Mouse (Mus musculus) Muller cell, postnatal 12 days (primary cell): Measurements from ENCODE around the gene Lrrtm1.

Source experiments
- DNase-seq: peaks from one replicate; pipeline ENCODE4 v3.0.0-alpha.2; 2015; ENCODE audit errors: inconsistent ontology term

The Lrrtm1 gene

DNA sequence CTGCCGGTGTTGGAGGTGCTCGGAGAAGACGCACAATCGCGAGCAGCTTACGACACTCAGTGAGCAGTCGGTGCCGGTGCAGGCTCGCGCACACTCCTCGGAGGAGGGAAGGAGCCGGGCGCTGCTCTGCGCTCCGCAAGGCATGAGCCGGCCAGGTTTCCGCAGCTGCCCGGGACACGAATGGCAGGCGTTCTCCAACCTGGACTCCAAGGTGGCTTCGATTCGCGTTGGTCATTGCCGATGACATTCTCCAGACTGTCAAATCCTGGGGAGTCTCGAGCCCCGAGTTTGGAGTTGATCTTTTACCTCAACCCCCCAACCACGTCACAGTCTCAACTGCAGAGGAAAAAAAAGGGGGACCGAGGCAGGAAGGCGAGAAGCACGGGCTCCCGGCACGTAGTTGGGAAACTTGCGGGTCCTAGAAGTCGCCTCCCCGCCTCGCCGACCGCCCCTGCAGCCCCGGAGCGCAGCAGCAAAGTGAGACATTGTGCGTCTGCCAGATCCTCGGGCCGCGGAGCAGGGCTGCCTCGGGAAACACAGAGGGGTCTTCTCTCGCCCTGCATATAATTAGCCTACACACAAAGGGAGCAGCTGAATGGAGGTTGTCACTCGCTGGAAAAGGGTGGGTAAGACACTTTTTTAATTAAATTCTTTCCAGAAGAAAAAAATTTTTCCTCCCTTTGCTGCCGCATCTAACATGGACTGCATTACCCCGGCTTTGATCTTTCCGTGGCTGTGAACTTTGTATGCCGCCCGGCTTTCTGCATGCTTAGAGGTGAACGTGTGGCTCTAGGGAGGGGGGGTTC is at the start of gene Lrrtm1:
TSS of gene Lrrtm1 (plus strand) at position 89 of the 806 bp plus-strand sequence.
- peak; percentile 51 for DNase-seq

DNA sequence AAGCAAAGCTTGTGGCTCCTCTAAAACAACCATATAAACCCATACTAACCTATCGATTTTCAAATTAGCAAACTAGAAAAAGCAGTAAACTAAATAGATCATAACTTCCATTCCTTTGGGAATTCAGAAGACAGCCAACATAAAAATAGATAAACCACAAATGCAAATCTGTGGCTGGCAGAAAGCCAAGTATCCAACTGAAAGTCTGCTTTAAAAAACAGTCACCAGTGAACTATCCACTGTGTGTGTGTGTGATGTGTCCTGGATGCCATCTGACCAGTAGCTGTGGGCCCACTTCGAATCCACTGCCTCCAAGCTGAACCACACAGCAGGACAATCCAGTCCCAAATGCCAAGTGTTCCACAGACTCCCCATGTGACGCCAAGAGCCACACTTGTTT is 45.8 kb upstream of the Lrrtm1 start:
- peak; percentile 20 for DNase-seq

DNA sequence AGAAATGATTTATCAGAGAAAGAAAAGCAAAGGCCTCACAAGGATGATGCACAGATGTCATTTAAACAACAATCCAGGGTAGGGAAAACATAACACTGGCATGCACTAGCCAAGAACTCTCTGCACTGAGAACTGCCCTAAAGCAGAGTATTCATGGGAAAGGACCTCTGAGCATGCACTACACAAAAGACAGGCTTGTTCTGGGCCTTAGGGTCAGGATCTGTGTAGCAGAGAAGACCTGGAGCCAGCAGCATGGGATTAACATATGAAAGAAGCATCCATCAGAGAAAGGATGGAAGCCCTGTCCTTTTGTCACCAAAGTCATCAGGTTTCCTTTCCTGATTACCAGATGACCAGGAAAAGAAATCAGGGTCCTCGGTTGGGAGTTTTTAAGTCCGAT is 43.1 kb upstream of the Lrrtm1 start:
- DNase-seq = no peak

DNA sequence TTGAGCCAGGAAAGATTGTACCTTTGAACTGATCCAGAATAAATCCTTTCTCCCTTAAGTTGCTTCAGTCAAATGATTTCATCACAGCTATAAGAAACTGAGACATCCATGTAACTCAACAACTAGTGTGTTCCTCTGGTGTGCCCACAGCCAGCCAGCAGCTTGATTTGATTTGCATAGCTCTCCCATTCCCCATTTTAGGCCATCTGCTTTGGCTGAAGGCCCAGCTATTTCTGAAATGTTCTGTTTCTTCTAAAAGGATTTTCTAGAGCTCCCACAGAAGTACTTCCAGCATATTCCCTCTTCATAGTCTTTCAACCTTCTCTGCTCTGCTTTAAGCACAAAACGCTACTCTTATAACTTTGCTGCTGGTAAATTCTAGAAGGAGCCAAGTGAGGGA is 33.3 kb upstream of the Lrrtm1 start:
- peak; percentile 19 for DNase-seq

DNA sequence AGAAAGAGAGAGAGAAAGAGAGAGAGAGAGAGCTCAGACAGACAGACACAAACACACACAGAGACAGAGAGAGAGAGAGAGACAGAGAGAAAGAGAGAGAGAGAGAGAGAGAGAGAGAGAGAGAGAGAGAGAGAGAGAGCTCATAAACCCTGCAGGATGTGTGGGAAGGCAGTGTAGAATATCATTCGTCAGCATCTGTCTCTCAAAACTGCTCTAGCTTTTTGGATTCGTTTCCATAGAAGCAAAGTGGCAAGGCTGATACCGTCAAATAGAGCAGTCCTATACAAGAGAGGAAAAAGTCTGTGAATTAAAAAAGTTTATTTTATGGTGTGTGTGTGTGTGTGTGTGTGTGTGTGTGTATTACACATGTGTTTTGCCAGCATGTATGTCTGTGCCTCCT is 32.6 kb upstream of the Lrrtm1 start:
- no peak for DNase-seq

DNA sequence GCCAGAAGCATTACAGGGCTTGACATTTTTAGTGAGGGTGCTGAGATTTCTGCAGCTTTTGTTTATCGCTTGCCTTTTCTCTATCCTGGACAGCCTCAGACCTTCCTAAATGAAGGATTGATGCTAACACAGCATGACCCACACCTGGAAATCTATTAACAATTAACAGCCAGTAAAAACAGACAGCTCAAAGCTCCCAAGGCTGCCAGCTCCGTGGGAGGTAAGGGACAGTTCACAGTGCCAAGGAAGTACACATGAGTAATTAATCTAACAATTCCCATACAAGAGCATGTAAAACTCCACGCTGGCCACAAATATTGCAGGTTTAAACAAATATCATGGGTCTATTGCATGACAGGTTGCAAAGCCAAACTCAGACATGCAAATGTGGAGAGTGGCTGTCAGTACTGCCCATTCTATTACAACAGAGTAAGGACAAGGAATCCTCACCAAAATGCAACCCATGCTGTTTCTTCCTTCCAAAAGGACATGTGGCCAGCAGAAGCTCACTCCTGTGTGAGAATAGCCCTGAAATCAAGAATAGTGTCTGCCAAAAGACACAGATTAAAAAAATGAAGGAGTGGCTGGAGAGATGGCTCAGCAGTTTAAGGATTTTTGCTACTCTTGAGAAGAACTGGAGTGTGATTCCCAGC is 28.6 kb upstream of the Lrrtm1 start:
- DNase-seq = peak; percentile 28

DNA sequence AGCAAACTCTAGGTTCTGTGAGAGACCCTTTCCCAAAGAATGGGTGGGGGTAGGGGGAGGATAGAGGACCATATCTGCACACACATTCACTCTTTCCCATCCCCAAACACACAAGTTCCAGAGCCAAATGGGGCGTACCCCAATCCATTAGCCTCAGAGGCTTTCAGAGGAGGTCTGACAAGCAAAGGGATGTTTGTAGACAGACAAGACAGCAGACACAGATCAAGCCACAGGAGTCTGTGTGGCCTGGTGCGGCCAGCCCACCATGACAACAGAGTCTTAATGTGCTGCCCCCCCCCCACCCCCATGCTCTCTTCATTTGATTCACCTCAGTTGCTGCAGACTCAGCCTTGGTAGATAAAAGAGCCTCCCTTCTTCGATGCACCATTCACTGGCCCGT is 27.2 kb upstream of the Lrrtm1 start:
- DNase-seq = no peak

DNA sequence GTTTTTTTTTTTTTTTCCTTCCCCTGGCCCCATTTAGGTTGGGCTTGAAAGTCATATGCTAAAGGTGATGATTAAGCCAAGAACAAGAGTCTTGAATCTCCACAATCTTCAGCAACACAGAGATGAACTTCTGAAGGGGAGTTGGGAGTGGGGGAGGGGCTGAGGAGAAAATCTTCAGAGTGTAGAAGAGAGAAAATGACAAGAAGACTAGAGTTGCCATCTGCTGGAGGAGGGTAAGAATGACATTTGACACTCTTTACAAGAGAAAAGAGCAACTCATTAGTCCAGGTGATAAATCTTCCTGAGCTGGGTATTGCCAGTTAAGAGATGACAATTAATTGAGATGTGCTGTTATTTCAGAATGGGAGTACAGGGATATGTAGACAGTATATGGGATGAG is 23.6 kb upstream of the Lrrtm1 start:
- DNase-seq = peak; percentile 64

DNA sequence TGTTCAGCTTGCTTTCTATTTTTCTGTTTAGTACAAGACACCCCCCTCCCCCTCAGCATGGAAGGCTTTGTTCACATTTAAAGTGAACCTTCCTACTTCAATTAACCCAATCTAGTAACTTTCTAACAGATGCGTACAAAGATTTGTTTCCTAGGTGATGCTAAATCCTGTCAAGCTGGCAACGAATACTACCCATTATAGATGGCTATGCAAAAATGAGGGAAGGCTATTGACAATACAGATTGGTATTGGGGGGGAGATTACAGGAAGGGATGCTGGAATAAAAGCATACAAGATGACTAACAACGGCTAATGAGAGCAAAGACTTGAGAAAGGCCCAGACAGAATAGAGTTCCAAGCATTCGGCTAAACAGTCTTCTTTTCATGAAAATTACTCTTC is 21.7 kb upstream of the Lrrtm1 start:
- no peak for DNase-seq

DNA sequence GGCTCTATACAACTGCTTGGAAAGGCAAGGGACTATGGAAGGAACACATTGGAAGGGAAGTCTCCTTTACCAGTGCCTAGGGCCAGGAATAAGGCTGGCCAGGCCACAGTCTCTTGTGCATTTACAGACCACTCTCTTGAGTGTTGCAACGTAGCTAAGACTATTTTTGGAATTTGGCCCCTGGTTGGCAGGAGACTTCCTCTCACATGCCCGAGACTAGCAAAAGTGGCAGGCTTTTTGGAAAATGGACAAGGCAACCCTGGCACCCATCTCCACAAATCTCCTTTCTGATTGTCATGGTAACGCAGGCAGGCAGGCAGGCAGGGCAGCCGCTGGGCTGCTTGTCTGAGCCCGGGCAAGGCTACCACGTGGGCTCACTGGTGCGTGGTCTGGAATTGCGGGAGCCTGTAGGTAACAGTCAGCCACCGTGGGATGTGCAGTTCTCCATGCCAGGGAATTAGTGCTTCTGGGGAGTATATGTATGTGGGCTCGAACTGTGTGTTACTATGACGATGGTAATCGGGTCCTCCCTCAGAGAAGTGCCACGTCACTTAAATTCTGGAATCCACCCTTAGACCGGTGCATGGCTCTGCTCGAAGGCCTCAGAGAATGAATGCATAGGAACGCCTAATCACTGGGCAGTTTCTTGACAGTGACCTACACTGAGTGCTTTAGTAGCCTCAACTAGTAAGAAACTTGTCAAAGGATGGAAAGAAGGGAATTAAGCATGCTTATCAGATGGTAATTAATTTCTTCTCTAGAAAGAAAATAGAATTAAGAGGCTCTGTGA is 19.4 kb upstream of the Lrrtm1 start:
- DNase-seq = peak; percentile 54

DNA sequence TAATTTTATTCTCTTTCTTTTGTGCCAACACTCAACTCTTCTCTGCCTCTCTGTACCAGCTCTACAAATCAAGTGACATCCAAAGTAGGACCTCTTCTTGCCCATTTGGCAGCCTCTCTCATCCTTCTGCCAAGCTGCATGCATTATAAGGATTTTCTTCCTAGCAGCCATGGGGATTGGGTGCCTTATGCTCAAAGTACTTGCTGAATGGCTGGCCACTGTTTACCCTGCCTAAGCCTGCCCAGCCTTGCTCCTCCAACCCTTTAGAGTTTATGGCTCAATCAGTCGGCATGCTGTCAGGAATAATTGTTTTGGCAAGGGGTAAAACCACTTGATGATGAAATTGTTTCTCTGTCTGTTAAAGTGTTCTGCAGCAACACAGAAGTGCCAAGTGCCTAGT is 2.1 kb upstream of the Lrrtm1 start:
- peak; percentile 45 for DNase-seq

DNA sequence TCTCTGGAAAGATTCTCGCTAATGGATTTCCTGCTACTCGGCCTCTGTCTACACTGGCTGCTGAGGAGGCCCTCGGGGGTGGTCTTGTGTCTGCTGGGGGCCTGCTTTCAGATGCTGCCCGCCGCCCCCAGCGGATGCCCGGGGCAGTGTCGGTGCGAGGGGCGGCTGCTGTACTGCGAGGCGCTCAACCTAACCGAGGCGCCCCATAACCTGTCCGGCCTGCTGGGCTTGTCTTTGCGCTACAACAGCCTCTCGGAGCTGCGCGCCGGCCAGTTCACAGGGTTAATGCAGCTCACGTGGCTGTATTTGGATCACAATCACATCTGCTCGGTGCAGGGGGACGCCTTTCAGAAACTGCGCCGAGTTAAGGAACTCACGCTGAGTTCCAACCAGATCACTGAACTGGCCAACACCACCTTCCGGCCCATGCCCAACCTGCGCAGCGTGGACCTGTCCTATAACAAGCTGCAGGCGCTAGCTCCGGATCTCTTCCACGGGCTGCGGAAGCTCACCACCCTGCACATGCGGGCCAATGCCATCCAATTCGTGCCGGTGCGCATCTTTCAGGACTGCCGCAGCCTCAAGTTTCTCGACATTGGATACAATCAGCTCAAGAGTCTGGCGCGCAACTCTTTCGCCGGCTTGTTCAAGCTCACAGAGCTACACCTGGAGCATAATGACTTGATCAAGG is 1.2 kb downstream of the Lrrtm1 start:
- DNase-seq = peak; percentile 42

DNA sequence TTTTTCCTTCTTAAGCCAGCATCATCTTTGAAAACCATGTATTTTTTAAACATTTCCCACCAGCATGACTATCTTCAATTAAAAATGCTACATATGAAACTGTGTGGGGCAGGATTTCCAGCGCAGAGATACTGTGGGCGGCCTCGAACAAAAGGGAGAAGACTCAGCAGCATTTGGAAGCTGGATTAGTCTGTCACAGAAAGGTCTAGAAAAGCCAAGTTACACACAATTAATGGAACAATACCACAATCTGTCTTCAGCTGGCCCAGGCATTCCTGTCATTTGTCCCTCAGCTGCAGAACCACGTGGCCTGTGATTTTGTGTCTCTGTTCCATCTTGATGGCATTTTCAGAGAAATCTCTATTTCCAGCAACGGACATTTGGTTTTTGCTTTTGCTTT is 11.0 kb downstream of the Lrrtm1 start:
- DNase-seq = peak; percentile 38

DNA sequence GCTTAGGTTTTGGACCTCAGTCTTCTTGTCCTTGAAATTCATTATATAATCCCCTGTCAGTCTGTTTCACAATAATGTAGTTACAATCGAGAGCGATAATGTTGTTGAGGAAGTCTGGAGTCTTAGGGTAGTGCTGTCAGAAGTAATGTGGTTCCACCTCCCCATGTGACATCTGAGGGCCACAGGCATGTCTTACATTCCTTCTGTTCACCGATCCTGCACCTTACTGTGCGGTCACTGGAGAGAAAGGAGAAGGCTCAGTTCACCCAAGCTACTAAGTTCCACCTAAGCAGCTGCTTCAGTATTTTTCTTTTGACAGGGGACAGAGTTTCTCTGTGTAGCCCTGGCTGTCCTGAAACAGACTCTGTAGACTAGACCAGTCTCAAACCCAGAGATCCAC is 13.9 kb downstream of the Lrrtm1 start:
- DNase-seq = no peak

DNA sequence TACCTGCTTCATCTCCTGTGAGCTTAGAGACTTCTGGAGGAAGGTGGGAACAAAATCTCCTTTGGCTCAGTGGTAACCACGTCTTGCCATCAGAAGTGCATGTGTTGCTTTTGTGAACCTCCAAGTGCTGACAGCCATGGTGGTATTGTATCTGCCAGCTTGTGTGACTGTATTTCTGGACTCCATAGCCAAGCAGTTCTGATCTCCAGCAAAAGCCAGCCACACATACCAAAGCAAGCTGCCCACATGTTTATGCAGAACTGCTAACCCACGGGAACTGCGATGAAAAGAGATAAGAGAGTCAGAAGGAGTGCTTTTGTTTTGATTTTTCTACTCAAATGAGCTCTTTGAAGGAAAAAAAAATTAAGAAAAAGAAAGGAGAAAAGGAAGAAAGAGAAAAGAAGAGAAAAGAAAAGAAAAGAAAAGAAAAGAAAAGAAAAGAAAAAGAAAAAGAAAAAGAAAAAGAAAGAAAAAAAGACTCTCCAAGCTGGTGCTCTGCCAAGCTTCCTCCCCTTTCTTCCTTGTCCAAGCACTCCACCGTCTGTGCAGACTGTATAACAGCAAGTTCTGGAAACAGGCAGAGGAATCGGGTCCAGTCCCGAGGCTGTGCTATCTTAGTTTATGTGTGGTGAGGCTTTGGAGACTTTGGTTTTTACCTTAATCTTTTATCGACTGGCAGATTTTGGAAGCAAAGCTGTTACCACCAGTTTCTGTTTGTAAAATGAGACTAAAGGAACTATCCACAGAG is 15.0 kb downstream of the Lrrtm1 start:
- DNase-seq = peak; percentile 57

DNA sequence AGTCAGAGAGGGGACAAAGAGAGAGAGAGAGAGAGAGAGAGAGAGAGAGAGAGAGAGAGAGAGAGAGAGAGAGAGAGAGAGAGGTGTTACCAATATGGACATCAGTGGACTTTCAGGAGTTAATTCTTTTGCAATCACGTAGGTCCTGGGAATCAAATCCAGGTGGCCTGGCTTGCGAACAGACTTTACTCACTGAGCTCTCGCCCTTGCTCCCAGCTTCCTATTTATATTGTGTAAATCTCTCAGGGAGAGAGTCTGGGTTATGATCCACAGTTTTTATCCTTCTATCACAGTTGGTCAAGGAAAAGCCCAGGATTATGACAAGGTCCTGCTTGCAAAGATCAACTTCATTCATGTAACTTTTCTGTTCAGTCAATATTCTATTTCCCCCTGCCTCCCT is 22.7 kb downstream of the Lrrtm1 start:
- DNase-seq = no peak

DNA sequence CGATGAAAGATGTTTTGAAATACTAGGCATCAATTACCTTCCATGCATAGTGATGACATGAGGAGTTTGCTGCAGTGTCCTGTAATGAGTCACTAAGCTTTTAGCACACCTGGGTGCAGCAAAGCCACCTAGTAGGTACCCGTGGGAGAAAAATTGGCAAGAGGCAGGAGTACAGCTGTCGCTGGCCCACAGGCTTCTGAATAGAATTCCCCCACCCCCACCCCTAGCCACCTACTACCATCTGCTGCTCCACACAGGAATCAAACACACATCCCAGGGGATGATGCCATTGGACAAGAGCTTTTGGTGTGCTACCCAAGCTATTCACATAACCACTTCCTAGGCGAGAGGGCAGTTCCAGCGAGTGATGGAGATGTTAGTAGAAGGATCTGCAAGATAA is 36.3 kb downstream of the Lrrtm1 start:
- DNase-seq = no peak

DNA sequence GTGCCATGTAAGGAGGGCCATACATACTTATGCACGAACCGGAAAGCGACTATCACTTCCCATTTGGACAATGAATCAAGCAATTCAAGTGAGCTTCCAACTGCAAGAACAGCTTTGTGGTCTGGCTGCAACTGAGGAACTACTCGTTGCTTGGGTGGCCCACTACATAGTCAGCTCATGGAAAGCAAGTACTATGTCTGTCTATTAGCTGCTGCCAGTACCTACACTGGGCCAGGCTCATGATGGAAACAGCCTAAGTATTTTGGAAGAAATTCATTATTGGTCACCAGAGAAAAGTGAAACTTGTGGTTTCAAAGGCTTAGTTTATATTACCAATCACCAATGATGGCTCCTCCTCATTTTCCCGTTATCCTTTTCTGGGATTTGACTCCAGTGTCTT is 43.8 kb downstream of the Lrrtm1 start:
- DNase-seq = no peak

DNA sequence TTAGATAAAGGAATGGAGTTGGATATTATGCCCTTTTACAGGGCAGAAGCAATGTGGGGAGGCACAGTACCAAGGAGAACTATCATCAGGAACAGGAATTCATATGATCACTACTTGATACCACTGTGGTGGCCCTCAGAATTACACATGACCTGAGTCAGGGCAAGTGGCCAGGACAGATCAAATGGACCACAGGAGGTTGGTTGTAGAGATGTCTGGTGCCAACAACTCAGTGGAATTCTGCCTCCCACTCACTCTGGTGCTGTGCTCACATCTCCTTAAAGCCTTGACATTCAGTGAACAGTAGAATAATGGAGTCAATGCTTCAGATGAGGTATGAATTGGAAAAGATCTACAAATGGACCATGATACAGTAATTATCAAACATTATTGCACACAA is 45.9 kb downstream of the Lrrtm1 start:
- DNase-seq = peak; percentile 83

DNA sequence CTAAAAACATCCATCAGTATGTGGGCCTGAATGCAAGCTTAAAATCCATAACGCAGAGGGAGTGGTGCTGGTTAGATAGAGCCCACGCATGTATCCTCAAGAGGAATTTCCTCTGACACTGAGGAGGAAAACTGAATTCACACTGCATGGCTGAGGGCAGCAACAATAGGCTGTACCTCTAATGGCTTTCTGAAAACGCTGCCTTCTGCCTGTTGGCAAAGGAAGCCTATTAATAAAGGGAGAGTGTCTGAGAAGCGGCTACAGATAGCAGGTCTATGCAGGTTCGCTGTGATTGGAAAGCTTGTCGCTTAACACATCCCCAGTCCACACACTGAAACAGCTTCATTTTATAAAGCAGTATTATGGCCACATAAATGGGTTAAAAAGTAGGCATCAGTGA is 48.9 kb downstream of the Lrrtm1 start:
- DNase-seq = no peak

DNA sequence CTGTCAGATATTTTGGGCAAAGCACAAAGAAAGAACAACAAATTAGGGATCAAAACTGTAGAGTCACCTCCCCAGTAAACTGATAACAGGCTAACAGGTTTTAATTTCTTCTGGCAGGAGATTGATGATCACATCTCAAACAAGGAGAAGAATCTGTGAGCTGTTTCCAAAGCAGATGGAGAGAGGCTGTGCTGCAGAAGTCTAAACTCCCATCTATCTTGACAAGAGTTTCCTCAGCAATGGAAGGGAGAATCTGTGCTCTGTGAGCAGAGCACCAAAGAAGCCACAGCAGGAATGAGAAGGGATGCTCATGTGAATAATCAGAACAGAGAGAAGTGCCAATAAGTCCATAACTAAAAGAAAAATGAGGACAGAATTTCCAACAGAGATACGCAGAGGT is 58.8 kb downstream of the Lrrtm1 start:
- DNase-seq = no peak
